Mouse (Mus musculus) heart, postnatal 0 days (tissue): ENCODE data around the gene Copz2. TPM values are rescaled to one million over a fixed set of nuclear protein-coding genes. Genes with fewer than 3 reads are reported as not detected.

Source experiments
- ATAC-seq: fragments of 200-750 bp; cut with Nextera tagmentation; 2 replicates; pipeline ENCODE4 v1.8.0; 2017; ENCODE audit warnings: low read depth, moderate number of reproducible peaks, moderate library complexity; ENCODE audit not compliant: insufficient read depth
- DNase-seq: peaks from one replicate; pipeline ENCODE4 v3.0.0-alpha.2; 2016; ENCODE audit warnings: low spot score
- H3K27ac ChIP-seq: fragments of 300-500 bp; sonication (generic); 2 replicates; pipeline ENCODE4 v1.5.1; 2014; ENCODE audit warnings: low read depth, mild to moderate bottlenecking
- H3K27me3 ChIP-seq: fragments of 300-500 bp; sonication (generic); 2 replicates; pipeline ENCODE4 v1.6.1; 2014; ENCODE audit warnings: low read length, mixed read lengths; ENCODE audit not compliant: control insufficient read depth, insufficient read depth
- H3K36me3 ChIP-seq: fragments of 300-500 bp; sonication (generic); replicated peaks from 2 replicates; pipeline ENCODE4 v1.6.1; 2014; ENCODE audit warnings: low read length, mixed read lengths; ENCODE audit not compliant: control insufficient read depth, insufficient read depth
- H3K4me1 ChIP-seq: fragments of 300-500 bp; sonication (generic); 2 replicates; pipeline ENCODE4 v1.6.1; 2014; ENCODE audit warnings: antibody characterized with exemption; ENCODE audit not compliant: control insufficient read depth, insufficient read depth
- H3K4me2 ChIP-seq: fragments of 300-500 bp; sonication (generic); 2 replicates; pipeline ENCODE4 v1.6.1; 2014; ENCODE audit warnings: low read depth, mild to moderate bottlenecking, low read length, moderate library complexity
- H3K4me3 ChIP-seq: fragments of 300-500 bp; sonication (generic); 2 replicates; pipeline ENCODE4 v1.5.1; 2014; ENCODE audit warnings: low read depth, low read length
- H3K9ac ChIP-seq: fragments of 300-500 bp; sonication (generic); replicated peaks from 2 replicates; pipeline ENCODE4 v1.6.1; 2014; ENCODE audit warnings: low read depth, low read length, mixed read lengths
- H3K9me3 ChIP-seq: fragments of 300-500 bp; sonication (generic); replicated peaks from 2 replicates; pipeline ENCODE4 v1.6.1; 2016; ENCODE audit warnings: low read length; ENCODE audit not compliant: control insufficient read depth
- CTCF ChIP-seq: IDR thresholded peaks from 2 replicates; pipeline ENCODE4 v1.5.1; 2016; ENCODE audit warnings: antibody characterized with exemption, control low read depth, low read depth
- EP300 ChIP-seq: IDR thresholded peaks from 2 replicates; pipeline ENCODE4 v1.6.1; 2016; ENCODE audit warnings: antibody characterized with exemption, low read depth
- WGBS: fragments of 180-500 bp; shearing (Covaris S2); extraction: QIAGEN DNeasy Blood & Tissue Kit; methylation state at CpG from one replicate; pipeline ENCODE4 v1.1.7; 2014; 5-methylcytosine and 5-hydroxymethylcytosine counted together
- polyA plus RNA-seq: library from polyadenylated mRNA; unstranded; fragments of >200 nt; fragmentation: Nextera tagmentation; extraction: Ambion mirVana; gene quantifications from 2 replicates; pipeline ENCODE4 v1.2.1, GENCODE M21; 2015
- total RNA-seq: library from RNA; depleted of rRNA; stranded (reverse); fragments of >200 nt; gene quantifications from 2 replicates; pipeline ENCODE4 v1.2.3, GENCODE M21; 2014; ENCODE audit warnings: low replicate concordance

Copz2 gene
- total and polyA plus RNA-seq, 2 experiments from 2014 or later: 54.7 to 119 TPM

- TF ChIP-seq EP300: no peak
- TF ChIP-seq CTCF: no peak
- Histone ChIP-seq H3K27ac (no peak overlapping the region), H3K27me3 (no peaks in the 10 kb centered on the region), H3K4me3 (no peak overlapping the region), H3K36me3 (0 out of 2 replicates have a peak, but pooled peaks cover 5% of the 10 kb centered on the region), H3K4me2 (no peak overlapping the region), H3K9ac (no peak overlapping the region), H3K4me1 (no peaks in the 10 kb centered on the region), H3K9me3 (no peaks in the 10 kb centered on the region)
- no peak for DNase-seq
- no peak for ATAC-seq
- 76% methylated on average over 4 of the region's 4 CpGs for WGBS
These were observed 10.0 kb downstream of the Copz2 start for GRCm38 (mm10) chr11:96859635-96860034.

- no peak overlapping the region for H3K4me2 ChIP-seq
- 10% methylated on average over 8 of the region's 8 CpGs for WGBS
- ATAC-seq (peak; percentile 60), DNase-seq (peak; percentile 78)
- no peaks in the 10 kb centered on the region for H3K4me1 ChIP-seq
- no peaks in the 10 kb centered on the region for H3K27me3 ChIP-seq
- H3K9me3 ChIP-seq: no peaks in the 10 kb centered on the region
- H3K27ac ChIP-seq: peak overlapping the region; percentile 74
- H3K36me3 ChIP-seq: 0 out of 2 replicates have a peak, but pooled peaks cover 5% of the 10 kb centered on the region
- TF ChIP-seq CTCF (peak; percentile 93), EP300 (no peak)
- H3K4me3 ChIP-seq: no peak overlapping the region
- no peak overlapping the region for H3K9ac ChIP-seq
These were observed 10.9 kb downstream of the Copz2 start for GRCm38 (mm10) chr11:96860564-96860963.

GRCm38 (mm10) chr11:96861446-96861845 lies 11.8 kb downstream of the Copz2 start:
- Histone ChIP-seq H3K27ac (peak overlapping the region; percentile 74), H3K4me3 (peak overlapping the region; percentile 41), H3K36me3 (0 out of 2 replicates have a peak, but pooled peaks cover 5% of the 10 kb centered on the region), H3K27me3 (no peaks in the 10 kb centered on the region), H3K4me2 (peak overlapping the region; percentile 64), H3K9ac (no peak overlapping the region), H3K9me3 (no peaks in the 10 kb centered on the region), H3K4me1 (no peaks in the 10 kb centered on the region)
- ATAC-seq (peak; percentile 40), DNase-seq (peak; percentile 68)
- 1% methylated on average over 20 of the region's 20 CpGs for WGBS
- TF ChIP-seq EP300 (peak; percentile 52; the same call in 1 of the 2 replicates), CTCF (no peak)

GRCm38 (mm10) chr11:96861878-96862289 lies 12.2 kb downstream of the Copz2 start:
- Histone ChIP-seq H3K9ac (no peak overlapping the region), H3K36me3 (0 out of 2 replicates have a peak, but pooled peaks cover 5% of the 10 kb centered on the region), H3K9me3 (no peaks in the 10 kb centered on the region), H3K27ac (peak overlapping the region; percentile 74), H3K4me2 (peak overlapping the region; percentile 64), H3K4me3 (peak overlapping the region; percentile 41), H3K4me1 (no peaks in the 10 kb centered on the region), H3K27me3 (no peaks in the 10 kb centered on the region)
- WGBS: under 1% methylated on average over 31 of the region's 31 CpGs
- ATAC-seq (peak; percentile 90), DNase-seq (peak; percentile 88)
- TF ChIP-seq CTCF (peak; percentile 97), EP300 (no peak)

- WGBS: 80% methylated on average over 12 of the region's 12 CpGs
- ATAC-seq (no peak), DNase-seq (no peak)
These were observed 12.9 kb downstream of the Copz2 start for GRCm38 (mm10) chr11:96862534-96862933.

More at GRCm38 (mm10) chr11:96862534-96862933, 12.9 kb downstream of the Copz2 start:
- Histone ChIP-seq H3K4me2 (no peak overlapping the region; the same call in 1 of the 2 replicates), H3K36me3 (0 out of 2 replicates have a peak, but pooled peaks cover 5% of the 10 kb centered on the region), H3K9me3 (no peaks in the 10 kb centered on the region), H3K4me3 (no peak overlapping the region), H3K9ac (no peak overlapping the region), H3K27me3 (no peaks in the 10 kb centered on the region), H3K27ac (no peak overlapping the region), H3K4me1 (no peaks in the 10 kb centered on the region)
- TF ChIP-seq EP300: no peak
- TF ChIP-seq CTCF: no peak
